Mouse (Mus musculus): Measurements from ENCODE around the gene Sall2. TPM values are rescaled to one million over a fixed set of nuclear protein-coding genes. Genes with fewer than 3 reads are reported as not detected.
"Not testable (repeated sequence)": the region's sequence is repeated elsewhere in the genome, so short reads cannot be mapped to it uniquely, and the experiment has no call there.

Sall2 gene
- total and polyA plus RNA-seq, 2 experiments from 2014 or later = 37.8 to 112 TPM

GRCm38 (mm10) chr14:52310906-52311305 is 17.7 kb downstream of the Sall2 start:
- H3K4me1 ChIP-seq (ENCODE audit: insufficient read depth, low read length) = peaks cover 13% of the 10 kb centered on the region; the same call in 1 of the 2 replicates
- 96% methylated on average over 2 of the region's 2 CpGs for WGBS
- H3K27me3 ChIP-seq (ENCODE audit: insufficient read depth, low read length) = no peaks in the 10 kb centered on the region
- peaks cover 26% of the 10 kb centered on the region for H3K36me3 ChIP-seq (ENCODE audit: insufficient read depth, low read length)
- H3K4me3 ChIP-seq (ENCODE audit: low read depth, low read length) = no peak overlapping the region
- TF ChIP-seq CTCF (IDR thresholded peaks at IDR 0.05) = no peak
- H3K27ac ChIP-seq (ENCODE audit: low read depth, low read length) = no peak overlapping the region
- no peaks in the 10 kb centered on the region for H3K9me3 ChIP-seq (ENCODE audit: low read length)
- DNase-seq (ENCODE audit: low spot score) (no peak), ATAC-seq (ENCODE audit: low FRiP score) (no peak)
- H3K9ac ChIP-seq (replicated peaks; ENCODE audit: low read length, poor library complexity, severe bottlenecking) = no peak overlapping the region
- peak overlapping the region; percentile 24; the same call in 1 of the 2 replicates for H3K4me2 ChIP-seq (ENCODE audit: low read depth, low read length, poor library complexity, severe bottlenecking)

- H3K9me3 ChIP-seq (ENCODE audit: low read length); ATAC-seq (ENCODE audit: low FRiP score); H3K4me2 ChIP-seq (ENCODE audit: low read depth, low read length, poor library complexity, severe bottlenecking); H3K27ac ChIP-seq (ENCODE audit: low read depth, low read length); DNase-seq (ENCODE audit: low spot score); H3K27me3 ChIP-seq (ENCODE audit: insufficient read depth, low read length); H3K4me3 ChIP-seq (ENCODE audit: low read depth, low read length); H3K9ac ChIP-seq (replicated peaks; ENCODE audit: low read length, poor library complexity, severe bottlenecking): not testable (repeated sequence)
- 95% methylated on average over 5 of the region's 6 CpGs for WGBS
- peak; percentile 41 for TF ChIP-seq CTCF (IDR thresholded peaks at IDR 0.05)
- H3K36me3 ChIP-seq (ENCODE audit: insufficient read depth, low read length) = peaks cover 26% of the 10 kb centered on the region
- H3K4me1 ChIP-seq (ENCODE audit: insufficient read depth, low read length) = peaks cover 12% of the 10 kb centered on the region; the same call in 1 of the 2 replicates
These were observed 18.2 kb downstream of the Sall2 start for GRCm38 (mm10) chr14:52310343-52310742.

GRCm38 (mm10) chr14:52306100-52306499 is 22.5 kb downstream of the Sall2 start:
- Histone ChIP-seq H3K27me3 (ENCODE audit: insufficient read depth, low read length) (no peaks in the 10 kb centered on the region), H3K9me3 (ENCODE audit: low read length) (no peaks in the 10 kb centered on the region), H3K4me1 (ENCODE audit: insufficient read depth, low read length) (no peaks in the 10 kb centered on the region), H3K4me2 (ENCODE audit: low read depth, low read length, poor library complexity, severe bottlenecking) (no peak overlapping the region), H3K27ac (ENCODE audit: low read depth, low read length) (no peak overlapping the region), H3K4me3 (ENCODE audit: low read depth, low read length) (no peak overlapping the region), H3K9ac (replicated peaks; ENCODE audit: low read length, poor library complexity, severe bottlenecking) (no peak overlapping the region), H3K36me3 (ENCODE audit: insufficient read depth, low read length) (no peaks in the 10 kb centered on the region)
- 95% methylated on average over 2 of the region's 2 CpGs for WGBS
- TF ChIP-seq CTCF (IDR thresholded peaks at IDR 0.05) = no peak
- ATAC-seq (ENCODE audit: low FRiP score) (no peak), DNase-seq (ENCODE audit: low spot score) (no peak)

GRCm38 (mm10) chr14:52304644-52305271 is 23.8 kb downstream of the Sall2 start, which contains the start of gene Mettl3:
Gene Mettl3, minus strand, starts transcription at chr14:52305128.
- Histone ChIP-seq H3K4me2 (ENCODE audit: low read depth, low read length, poor library complexity, severe bottlenecking) (peak within 1 kb of the TSS; percentile 65), H3K4me3 (ENCODE audit: low read depth, low read length) (peak within 1 kb of the TSS; percentile 71), H3K9me3 (ENCODE audit: low read length) (no peaks in the 10 kb centered on the region), H3K9ac (replicated peaks; ENCODE audit: low read length, poor library complexity, severe bottlenecking) (peak within 1 kb of the TSS; percentile 60), H3K4me1 (ENCODE audit: insufficient read depth, low read length) (no peaks in the 10 kb centered on the region), H3K27ac (ENCODE audit: low read depth, low read length) (peak within 1 kb of the TSS; percentile 93), H3K27me3 (ENCODE audit: insufficient read depth, low read length) (no peaks in the 10 kb centered on the region), H3K36me3 (ENCODE audit: insufficient read depth, low read length) (peaks cover 2% of the 10 kb centered on the region)
- peak; percentile 95 for ATAC-seq (ENCODE audit: low FRiP score)
- peak; percentile 98 for DNase-seq (ENCODE audit: low spot score)
- under 1% methylated on average over 46 of the region's 46 CpGs for WGBS
- peak; percentile 55 for TF ChIP-seq CTCF (IDR thresholded peaks at IDR 0.05)

- not testable (repeated sequence) for H3K4me1 ChIP-seq (ENCODE audit: insufficient read depth, low read length); ATAC-seq (ENCODE audit: low FRiP score); H3K36me3 ChIP-seq (ENCODE audit: insufficient read depth, low read length); H3K9me3 ChIP-seq (ENCODE audit: low read length); H3K9ac ChIP-seq (replicated peaks; ENCODE audit: low read length, poor library complexity, severe bottlenecking); DNase-seq (ENCODE audit: low spot score); H3K4me3 ChIP-seq (ENCODE audit: low read depth, low read length); H3K27ac ChIP-seq (ENCODE audit: low read depth, low read length); H3K27me3 ChIP-seq (ENCODE audit: insufficient read depth, low read length)
- 76% methylated on average over 3 of the region's 3 CpGs for WGBS
- peak overlapping the region; percentile 65; the same call in 1 of the 2 replicates for H3K4me2 ChIP-seq (ENCODE audit: low read depth, low read length, poor library complexity, severe bottlenecking)
These were observed 25.0 kb downstream of the Sall2 start for GRCm38 (mm10) chr14:52303517-52303916.

- DNase-seq (ENCODE audit: low spot score) (peak; percentile 78), ATAC-seq (ENCODE audit: low FRiP score) (peak; percentile 58)
- TF ChIP-seq CTCF (IDR thresholded peaks at IDR 0.05) = peak; percentile 79
- H3K4me2 ChIP-seq (ENCODE audit: low read depth, low read length, poor library complexity, severe bottlenecking) = no peak overlapping the region
- peaks cover 41% of the 10 kb centered on the region for H3K36me3 ChIP-seq (ENCODE audit: insufficient read depth, low read length)
- no peak overlapping the region for H3K9ac ChIP-seq (replicated peaks; ENCODE audit: low read length, poor library complexity, severe bottlenecking)
- H3K4me3 ChIP-seq (ENCODE audit: low read depth, low read length) = no peak overlapping the region
- H3K4me1 ChIP-seq (ENCODE audit: insufficient read depth, low read length) = no peaks in the 10 kb centered on the region
- no peak overlapping the region for H3K27ac ChIP-seq (ENCODE audit: low read depth, low read length)
- H3K27me3 ChIP-seq (ENCODE audit: insufficient read depth, low read length) = no peaks in the 10 kb centered on the region
- no peaks in the 10 kb centered on the region for H3K9me3 ChIP-seq (ENCODE audit: low read length)
- 63% methylated on average over 6 of the region's 6 CpGs for WGBS
These were observed 32.9 kb downstream of the Sall2 start for GRCm38 (mm10) chr14:52295558-52296264.

Measured in midbrain, postnatal 0 days (tissue).